In genomic region chr14:105164793-105165192, GRCm38 (mm10) we compare ENCODE assay signal across 14 mouse cellular contexts. TPM values are rescaled to one million over a fixed set of nuclear protein-coding genes. Genes with fewer than 3 reads are reported as not detected.
DNase-seq lines count a peak whose midpoint lies in the region; ATAC-seq and TF ChIP-seq lines count a peak whose summit lies in the region.
"Had no signal": no experiment of that assay in that cellular context is flagged by ENCODE, and none has a peak within 500 bp of the region (broad histone marks: within the 10 kb centered on the region; RNA-seq: fewer than 3 reads in every experiment).

No protein-coding gene starts in this region.

- H3K27me3 ChIP-seq in liver, postnatal 0 days (ENCODE audit: insufficient read depth, low read length) = no peaks in the 10 kb centered on the region
- H3K27me3 ChIP-seq in liver, embryonic 12.5 days (replicated peaks) = no peaks in the 10 kb centered on the region
- H3K27me3 ChIP-seq in megakaryocyte, embryonic 14.5 days (replicated peaks) = no peaks in the 10 kb centered on the region

- H3K4me3 ChIP-seq in liver, postnatal 0 days (ENCODE audit: low read depth, low read length) = no peak overlapping the region
- H3K4me3 ChIP-seq in liver, embryonic 12.5 days = no peak overlapping the region
- peak overlapping the region; percentile 56 for H3K4me3 ChIP-seq in megakaryocyte, embryonic 14.5 days (replicated peaks)
- H3K4me3 ChIP-seq: layer of hippocampus, adult 2 months had no signal

- no peak overlapping the region for H3K27ac ChIP-seq in liver, postnatal 0 days (ENCODE audit: low read depth)
- no peak overlapping the region for H3K27ac ChIP-seq in liver, embryonic 12.5 days

- peak; percentile 68; the same call in 1 of the 2 replicates for ATAC-seq in liver, postnatal 0 days
- no peak for ATAC-seq in liver, embryonic 12.5 days
- ATAC-seq in activated CD4-positive, CD25-positive, alpha-beta regulatory T cell, adult 4 months = peak; percentile 44

- no peak for TF ChIP-seq EP300 in liver, postnatal 0 days (IDR thresholded peaks at IDR 0.05; ENCODE audit: low read depth)

- H3K4me1 ChIP-seq in liver, postnatal 0 days (ENCODE audit: insufficient read depth) = peaks cover 4% of the 10 kb centered on the region; the same call in 1 of the 2 replicates
- peaks cover 19% of the 10 kb centered on the region for H3K4me1 ChIP-seq in liver, embryonic 12.5 days
- H3K4me1 ChIP-seq in megakaryocyte, embryonic 14.5 days = peaks cover 49% of the 10 kb centered on the region

- no peaks in the 10 kb centered on the region for H3K9me3 ChIP-seq in liver, postnatal 0 days (ENCODE audit: low read length)
- H3K9me3 ChIP-seq in liver, embryonic 12.5 days (replicated peaks) = no peaks in the 10 kb centered on the region
- H3K9me3 ChIP-seq in megakaryocyte, embryonic 14.5 days = no peaks in the 10 kb centered on the region

- peaks cover 2% of the 10 kb centered on the region; the same call in 1 of the 2 replicates for H3K36me3 ChIP-seq in liver, postnatal 0 days (replicated peaks; ENCODE audit: insufficient read depth, low read length)
- peaks cover 3% of the 10 kb centered on the region for H3K36me3 ChIP-seq in liver, embryonic 12.5 days
- H3K36me3 ChIP-seq in megakaryocyte, embryonic 14.5 days (replicated peaks; ENCODE audit: low read length) = peaks cover 6% of the 10 kb centered on the region

- no peak for DNase-seq in liver, postnatal 0 days
- peak; percentile 59 for DNase-seq in A20 (ENCODE audit: low read depth, low spot score)
- DNase-seq in layer of hippocampus, postnatal 10 days (ENCODE audit: low spot score in 2 of 2) = no peak
- DNase-seq in right cerebral cortex, adult 18-20 months = no peak
- DNase-seq in embryo, embryonic 10.5 days (ENCODE audit: low spot score) = no peak
- DNase-seq: cerebellum, adult 9-10 months; heart, postnatal 36 days; kidney, adult 2 months; left cerebral cortex, postnatal 4 days; lung, adult 2 months had no signal

- no peak overlapping the region for H3K9ac ChIP-seq in liver, postnatal 0 days (replicated peaks)
- no peak overlapping the region for H3K9ac ChIP-seq in liver, embryonic 12.5 days

- TF ChIP-seq CTCF in liver, postnatal 0 days (IDR thresholded peaks at IDR 0.05; ENCODE audit: low read depth) = no peak

- H3K4me2 ChIP-seq in liver, postnatal 0 days (ENCODE audit: low read depth, low read length) = 0 out of 2 replicates have a peak overlapping the region, but pooled peaks have one; percentile 4
- no peak overlapping the region for H3K4me2 ChIP-seq in liver, embryonic 12.5 days

- WGBS in liver, postnatal 0 days (ENCODE audit: insufficient replicate concordance) = 45% methylated on average over 4 of the region's 4 CpGs
- 62% methylated on average over 4 of the region's 4 CpGs for WGBS in liver, embryonic 12.5 days (ENCODE audit: insufficient replicate concordance)

RNA-seq across cellular contexts. Expression of gene Rbm26, which starts 12.3 kb away (rescaled TPM):
- polyA plus RNA-seq in liver, postnatal 0 days (2015; fragmentation: Nextera tagmentation; extraction: Ambion mirVana) = 8.3 and 9.8 TPM in 2 replicates
- polyA plus RNA-seq in liver, embryonic 12.5 days (2016; fragmentation: Nextera tagmentation; extraction: Ambion mirVana) = 19.1 and 19.2 TPM in 2 replicates
- polyA plus RNA-seq in activated CD4-positive, CD25-positive, alpha-beta regulatory T cell, adult 4 months (2017; shearing (Covaris generic)) = 10 to 100 TPM; 36.3 to 44.9 TPM
- polyA plus RNA-seq in megakaryocyte, embryonic 14.5 days (2012; ENCODE audit: insufficient read depth, low replicate concordance) = 1.2 and 2.0 TPM in 2 replicates
- total RNA-seq in layer of hippocampus, postnatal 10 days (2021) = 10 to 100 TPM; 69.0 to 71.9 TPM
